Mouse (Mus musculus): Measurements from ENCODE around the gene Rpl27. TPM values are rescaled to one million over a fixed set of nuclear protein-coding genes. Genes with fewer than 3 reads are reported as not detected.
A peak's percentile ranks its signal among the peaks of the same experiment; 100 is the strongest.

Rpl27 gene
- total and polyA plus RNA-seq, 3 experiments: 909 to 5,728 (median 3,039) TPM

DNA sequence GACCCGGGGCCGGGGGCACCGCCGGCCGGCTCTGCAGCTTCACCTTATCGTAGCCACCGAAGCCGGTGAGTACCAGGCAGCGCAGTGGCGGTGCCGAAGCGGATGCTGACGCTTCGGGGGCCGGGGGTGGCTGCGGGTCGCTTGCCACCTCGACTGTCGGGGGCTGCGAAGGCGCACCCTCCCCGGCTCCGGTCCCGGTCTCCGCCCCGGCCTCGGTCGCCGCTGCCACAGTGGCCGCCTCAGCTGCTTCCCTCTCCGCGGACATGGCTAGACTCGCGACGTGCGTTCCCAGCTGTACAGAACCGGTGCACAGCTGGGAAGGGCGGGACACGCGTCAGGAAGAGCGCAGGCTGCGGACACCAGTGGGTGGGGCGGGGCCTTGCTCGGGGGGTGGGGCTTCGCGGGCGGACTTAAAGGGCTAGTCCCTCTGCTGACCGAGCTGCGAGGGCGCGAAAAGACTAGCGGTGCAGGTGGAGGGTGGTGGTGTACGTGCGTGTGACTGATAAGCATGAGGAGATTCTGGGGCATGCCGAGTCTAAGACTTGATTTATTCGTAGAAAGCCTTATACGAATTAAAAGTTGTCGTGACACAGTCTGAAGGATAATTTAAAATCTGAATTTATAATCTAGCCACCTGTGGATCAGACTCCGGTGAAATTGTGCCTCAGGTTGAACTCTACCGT is 23.9 kb downstream of the Rpl27 start, which contains the start of gene Vat1:
Gene Vat1, minus strand, starts transcription at position 362 of the 683 bp plus-strand sequence.
- in situ Hi-C loops (cut with MboI; ENCODE audit: low pct_ligation_motif_present, low pct_unique_long_range_greater_than_20kb, low sequenced_read_pairs) (no loop called here), dilution Hi-C loops (cut with MboI; ENCODE audit: extremely low pct_ligation_motif_present, extremely low pct_unique_long_range_greater_than_20kb, low sequenced_read_pairs) (no loop called here)
- H3K4me1 ChIP-seq (ENCODE audit: control insufficient read depth in 1 of 2, insufficient read depth in 2 of 2): peaks cover 21 to 59% of the 10 kb centered on the region in 2 experiments
- no peaks in the 10 kb centered on the region for H3K9me3 ChIP-seq (replicated peaks; ENCODE audit: low read length)
- H3K27me3 ChIP-seq (replicated peaks): peaks cover 28% of the 10 kb centered on the region
- 0 out of 2 replicates have a peak, but pooled peaks have one; percentile 52 for TF ChIP-seq ZMIZ1 (IDR thresholded peaks at IDR 0.05; ENCODE audit: low read depth, low read length)
- peak; percentile 67 for TF ChIP-seq SIN3A (IDR thresholded peaks at IDR 0.05; ENCODE audit: low read length)
- no peak for TF ChIP-seq MYC (IDR thresholded peaks at IDR 0.05; ENCODE audit: low read depth, low read length)
- TF ChIP-seq MXI1 (IDR thresholded peaks at IDR 0.05; ENCODE audit: low read depth, low read length): peak; percentile 86
- TF ChIP-seq RCOR1 (conservative IDR thresholded peaks at IDR 0.05; ENCODE audit: low read depth, low read length): peak; percentile 56; the same call in 1 of the 2 replicates
- TF ChIP-seq NELFE (IDR thresholded peaks at IDR 0.05; ENCODE audit: low read depth, low read length): 0 out of 2 replicates have a peak, but pooled peaks have one; percentile 25
- no peak for TF ChIP-seq USF1 (IDR thresholded peaks at IDR 0.05; ENCODE audit: low read depth, low read length)
- no peak for TF ChIP-seq MEF2A (IDR thresholded peaks at IDR 0.05; ENCODE audit: borderline replicate concordance, low read depth, low read length)
- TF ChIP-seq MAX (IDR thresholded peaks at IDR 0.05; ENCODE audit: low read length): no peak
- TF ChIP-seq ETS1 (conservative IDR thresholded peaks at IDR 0.05; ENCODE audit: low read depth, low read length): no peak
- TF ChIP-seq ZC3H11A (IDR thresholded peaks at IDR 0.05; ENCODE audit: low read depth, low read length): no peak
- no peak for TF ChIP-seq JUN (IDR thresholded peaks at IDR 0.05; ENCODE audit: insufficient read depth, low read depth, low read length)
- peak; percentile 96 for TF ChIP-seq UBTF (IDR thresholded peaks at IDR 0.05; ENCODE audit: low read depth, low read length)
- no peak for TF ChIP-seq GABPA (IDR thresholded peaks at IDR 0.05; ENCODE audit: insufficient replicate concordance, low read depth, low read length)
- 0 out of 2 replicates have a peak, but pooled peaks have one; percentile 7 for TF ChIP-seq TBP (conservative IDR thresholded peaks at IDR 0.05; ENCODE audit: low read depth, low read length)
- no peak for TF ChIP-seq CHD2 (IDR thresholded peaks at IDR 0.05; ENCODE audit: low read length)
- no peak for TF ChIP-seq IRF4 (IDR thresholded peaks at IDR 0.05; ENCODE audit: low read depth, low read length)
- TF ChIP-seq POLR2AphosphoS2 (IDR thresholded peaks at IDR 0.05; ENCODE audit: low read depth, low read length): no peak
- no peak for TF ChIP-seq ELF1 (IDR thresholded peaks at IDR 0.05; ENCODE audit: low read depth, low read length)
- no peak for TF ChIP-seq HCFC1 (IDR thresholded peaks at IDR 0.05; ENCODE audit: low read depth, low read length)
- TF ChIP-seq MAZ (IDR thresholded peaks at IDR 0.05; ENCODE audit: low read depth, low read length): 0 out of 2 replicates have a peak, but pooled peaks have one; percentile 29
- TF ChIP-seq TCF12 (IDR thresholded peaks at IDR 0.05; ENCODE audit: low read depth, low read length): no peak
- TF ChIP-seq CTCF (conservative IDR thresholded peaks at IDR 0.05 in 1 of 2, IDR thresholded peaks at IDR 0.05 in 1 of 2; ENCODE audit: low read depth in 2 of 2, low read length in 2 of 2): no peak
- peak; percentile 89; the same call in 1 of the 2 replicates for TF ChIP-seq E2F4 (IDR thresholded peaks at IDR 0.05; ENCODE audit: insufficient replicate concordance, low read depth, low read length)
- no peak for TF ChIP-seq RAD21 (IDR thresholded peaks at IDR 0.05; ENCODE audit: low read depth, low read length)
- TF ChIP-seq BHLHE40 (IDR thresholded peaks at IDR 0.05; ENCODE audit: low read depth, low read length): no peak
- TF ChIP-seq ZNF384 (IDR thresholded peaks at IDR 0.05; ENCODE audit: low read depth, low read length): no peak
- TF ChIP-seq MAFK (IDR thresholded peaks at IDR 0.05; ENCODE audit: insufficient replicate concordance, low read length): no peak
- TF ChIP-seq POLR2A (IDR thresholded peaks at IDR 0.05; ENCODE audit: low read depth, low read length): no peak; the same call in 1 of the 2 replicates
- TF ChIP-seq USF2 (conservative IDR thresholded peaks at IDR 0.05; ENCODE audit: low read depth, low read length): no peak
- no peak for TF ChIP-seq PAX5 (IDR thresholded peaks at IDR 0.05; ENCODE audit: low read length)
- TF ChIP-seq SMC3 (IDR thresholded peaks at IDR 0.05; ENCODE audit: low read depth, low read length): no peak
- no peak for TF ChIP-seq NRF1 (IDR thresholded peaks at IDR 0.05; ENCODE audit: low read depth, low read length)
- no peak for TF ChIP-seq JUND (conservative IDR thresholded peaks at IDR 0.05; ENCODE audit: low read depth, low read length)
- TF ChIP-seq EP300 (IDR thresholded peaks at IDR 0.05; ENCODE audit: low read length): no peak
- TF ChIP-seq KAT2A (IDR thresholded peaks at IDR 0.05; ENCODE audit: insufficient replicate concordance, low read length): no peak
- TF ChIP-seq ZKSCAN1 (IDR thresholded peaks at IDR 0.05; ENCODE audit: borderline replicate concordance, low read depth, low read length): no peak
- no peak for TF ChIP-seq CHD1 (IDR thresholded peaks at IDR 0.05; ENCODE audit: low read depth, low read length)
- H3K79me2 ChIP-seq (replicated peaks; ENCODE audit: control insufficient read depth, extremely low read depth, insufficient read depth, poor library complexity, severe bottlenecking): no peaks in the 10 kb centered on the region
- peak within 1 kb of the TSS; percentile 24 for H3K9ac ChIP-seq (ENCODE audit: insufficient read depth, low read depth)
- DNase-seq (ENCODE audit: extremely low read depth): peak; percentile 65
- peaks cover 9 to 16% of the 10 kb centered on the region in 2 experiments for H3K36me3 ChIP-seq (replicated peaks in 1 of 2; ENCODE audit: control insufficient read depth in 1 of 2, insufficient read depth in 1 of 2, low read length in 1 of 2)
- peak within 1 kb of the TSS; percentile 89 for H3K4me2 ChIP-seq (ENCODE audit: insufficient read depth, low read depth, poor library complexity, severe bottlenecking)
- H3K27ac ChIP-seq (ENCODE audit: insufficient read depth, low read depth): peak within 1 kb of the TSS; percentile 70
- H3K4me3 ChIP-seq (replicated peaks in 1 of 3; ENCODE audit: low read depth in 2 of 3, low read length in 2 of 3, poor library complexity in 1 of 3): peak within 1 kb of the TSS; percentile 63 to 96 (median 70)
